Mouse (Mus musculus) liver, postnatal 0 days (tissue): Measurements from ENCODE around the gene Fibcd1.
A peak's percentile ranks its signal among the peaks of the same experiment; 100 is the strongest.

Source experiments
- CTCF ChIP-seq: sonication (generic); IDR thresholded peaks from 2 replicates; pipeline ENCODE4 v1.5.1; 2016; ENCODE audit warnings: antibody characterized with exemption, low read depth
- EP300 ChIP-seq: IDR thresholded peaks from 2 replicates; pipeline ENCODE4 v1.6.1; 2016; ENCODE audit warnings: antibody characterized with exemption, low read depth, mild to moderate bottlenecking

- TF ChIP-seq EP300 (no peak), CTCF (peak; percentile 62)
Measured at GRCm38 (mm10) chr2:31823933-31824730, 21.7 kb downstream of the Fibcd1 start.
